Mouse (Mus musculus) small intestine, adult 2 months (tissue): ENCODE results near the gene Pde4b. TPM values are rescaled to one million over a fixed set of nuclear protein-coding genes. Genes with fewer than 3 reads are reported as not detected.

Experiments used
- H3K27ac ChIP-seq: fragments of 200-500 bp; 2 replicates; pipeline ENCODE4 v1.5.1; 2012; ENCODE audit warnings: low read depth, low read length, control low read depth, inconsistent platforms; ENCODE audit not compliant: insufficient read depth
- H3K27me3 ChIP-seq: fragments of 200-500 bp; 2 replicates; pipeline ENCODE4 v1.6.1; 2012; ENCODE audit warnings: mild to moderate bottlenecking, moderate library complexity, low read length, inconsistent platforms; ENCODE audit not compliant: control insufficient read depth, insufficient read depth
- H3K36me3 ChIP-seq: fragments of 200-500 bp; 2 replicates; pipeline ENCODE4 v1.6.1; 2012; ENCODE audit warnings: mild to moderate bottlenecking, low read length, control low read depth, inconsistent platforms; ENCODE audit not compliant: control insufficient read depth, insufficient read depth
- H3K4me1 ChIP-seq: fragments of 200-500 bp; 2 replicates; pipeline ENCODE4 v1.6.1; 2012; ENCODE audit warnings: low read length, inconsistent platforms, mixed read lengths; ENCODE audit not compliant: control insufficient read depth, insufficient read depth, insufficient read length
- H3K4me3 ChIP-seq: fragments of 200-500 bp; 2 replicates; pipeline ENCODE4 v1.5.1; 2012; ENCODE audit warnings: low read depth, mild to moderate bottlenecking, control low read depth, inconsistent platforms, low read length, moderate library complexity
- CTCF ChIP-seq: fragments of 200-500 bp; IDR thresholded peaks from 2 replicates; pipeline ENCODE4 v1.5.1; 2012; ENCODE audit warnings: low read depth, mild to moderate bottlenecking, control low read depth, inconsistent platforms, low read length, moderate library complexity, mixed read lengths; ENCODE audit not compliant: insufficient replicate concordance, insufficient read length; ENCODE audit errors: extremely low read depth
- POLR2A ChIP-seq: fragments of 200-500 bp; IDR thresholded peaks from 2 replicates; pipeline ENCODE4 v1.6.1; 2012; ENCODE audit warnings: low read depth, mild to moderate bottlenecking, control low read depth, inconsistent platforms, low read length, moderate library complexity
- WGBS: fragments of 180-500 bp; shearing (Covaris S2); methylation state at CpG from one replicate; pipeline ENCODE4 v1.1.7; 2018; 5-methylcytosine and 5-hydroxymethylcytosine counted together
- polyA plus RNA-seq: library from polyadenylated mRNA; depleted of rRNA; stranded (reverse); fragments of >200 nt; gene quantifications from 2 replicates; pipeline ENCODE4 v1.2.3, GENCODE M21; 2012

Pde4b gene
- polyA plus RNA-seq, 1 experiment: 2.5 TPM

GRCm38 (mm10) chr4:102507344-102507743, 420.0 kb downstream of the Pde4b start:
- peak overlapping the region; percentile 83 for H3K27ac ChIP-seq
- WGBS: 36% methylated on average over 9 of the region's 9 CpGs
- TF ChIP-seq POLR2A (no peak), CTCF (no peak)

GRCm38 (mm10) chr4:102507753-102508152, 420.4 kb downstream of the Pde4b start:
- no peak overlapping the region for H3K4me3 ChIP-seq
- TF ChIP-seq CTCF (peak; percentile 21; the same call in 1 of the 2 replicates), POLR2A (no peak)
- H3K4me1 ChIP-seq: peaks cover 14% of the 10 kb centered on the region
- H3K27ac ChIP-seq: no peak overlapping the region
- WGBS: 77% methylated on average over 2 of the region's 2 CpGs
- no peaks in the 10 kb centered on the region for H3K36me3 ChIP-seq
- no peaks in the 10 kb centered on the region for H3K27me3 ChIP-seq

More at GRCm38 (mm10) chr4:102507344-102507743, 420.0 kb downstream of the Pde4b start:
- peaks cover 13% of the 10 kb centered on the region for H3K4me1 ChIP-seq
- H3K36me3 ChIP-seq: no peaks in the 10 kb centered on the region
- no peak overlapping the region for H3K4me3 ChIP-seq
- H3K27me3 ChIP-seq: no peaks in the 10 kb centered on the region

- WGBS: 88% methylated on average over 6 of the region's 6 CpGs
- H3K27ac ChIP-seq: no peak overlapping the region
- no peaks in the 10 kb centered on the region for H3K36me3 ChIP-seq
- H3K4me3 ChIP-seq: no peak overlapping the region
- TF ChIP-seq POLR2A: no peak
- TF ChIP-seq CTCF: no peak
- peaks cover 19% of the 10 kb centered on the region for H3K4me1 ChIP-seq
- H3K27me3 ChIP-seq: no peaks in the 10 kb centered on the region
Observed at GRCm38 (mm10) chr4:102510061-102510460, 422.7 kb downstream of the Pde4b start.

- 6% methylated on average over 8 of the region's 8 CpGs for WGBS
- no peak for TF ChIP-seq POLR2A
- no peak for TF ChIP-seq CTCF
- H3K36me3 ChIP-seq: no peaks in the 10 kb centered on the region
- H3K27me3 ChIP-seq: no peaks in the 10 kb centered on the region
- peak overlapping the region; percentile 62 for H3K27ac ChIP-seq
- no peak overlapping the region for H3K4me3 ChIP-seq
- H3K4me1 ChIP-seq: peaks cover 22% of the 10 kb centered on the region
Observed at GRCm38 (mm10) chr4:102510939-102511391, 423.6 kb downstream of the Pde4b start.

GRCm38 (mm10) chr4:102511511-102511910, 424.2 kb downstream of the Pde4b start:
- TF ChIP-seq POLR2A (no peak), CTCF (no peak)
- peak overlapping the region; percentile 62 for H3K27ac ChIP-seq
- H3K36me3 ChIP-seq: no peaks in the 10 kb centered on the region
- H3K4me3 ChIP-seq: peak overlapping the region; percentile 1; the same call in 1 of the 2 replicates
- peaks cover 16% of the 10 kb centered on the region for H3K4me1 ChIP-seq
- WGBS: 3% methylated on average over 11 of the region's 11 CpGs
- H3K27me3 ChIP-seq: no peaks in the 10 kb centered on the region

GRCm38 (mm10) chr4:102512940-102513339, 425.6 kb downstream of the Pde4b start:
- Histone ChIP-seq H3K4me3 (no peak overlapping the region), H3K36me3 (no peaks in the 10 kb centered on the region), H3K27ac (no peak overlapping the region), H3K4me1 (peaks cover 19% of the 10 kb centered on the region), H3K27me3 (no peaks in the 10 kb centered on the region)
- TF ChIP-seq CTCF (no peak), POLR2A (no peak)
- WGBS: 86% methylated on average over 7 of the region's 7 CpGs

GRCm38 (mm10) chr4:102513514-102513913, 426.2 kb downstream of the Pde4b start:
- Histone ChIP-seq H3K27me3 (no peaks in the 10 kb centered on the region), H3K27ac (no peak overlapping the region), H3K36me3 (no peaks in the 10 kb centered on the region), H3K4me1 (peaks cover 22% of the 10 kb centered on the region), H3K4me3 (no peak overlapping the region)
- 73% methylated on average over 5 of the region's 5 CpGs for WGBS
- TF ChIP-seq POLR2A (no peak), CTCF (no peak)
